Mouse (Mus musculus): ENCODE data around the gene Hip1r. TPM values are rescaled to one million over a fixed set of nuclear protein-coding genes. Genes with fewer than 3 reads are reported as not detected.

Hip1r gene
- polyA plus RNA-seq, 1 experiment from 2014 or later: 62.0 TPM

GRCm38 (mm10) chr5:124010910-124011655 is 37.7 kb downstream of the Hip1r start:
- DNase-seq (ENCODE audit: low read depth, low spot score): no peak
- no peaks in the 10 kb centered on the region for H3K27me3 ChIP-seq
- POLR2A ChIA-PET: interaction anchor here (0.6 to 0.7 kb wide), 2 partner anchors 14 to 60 kb away, joined by 3 read pairs; no protein-coding TSS in a partner anchor
- CTCF ChIA-PET: interaction anchor here (1.2 kb wide), 1 partner anchor 74 kb away, joined by 3 read pairs; no protein-coding TSS in a partner anchor
- TF ChIP-seq CTCF (IDR thresholded peaks at IDR 0.05): no peak
- in situ Hi-C loops (cut with MboI; ENCODE audit: low pct_unique_long_range_greater_than_20kb): no loop called here
- ATAC-seq: no peak

DNA sequence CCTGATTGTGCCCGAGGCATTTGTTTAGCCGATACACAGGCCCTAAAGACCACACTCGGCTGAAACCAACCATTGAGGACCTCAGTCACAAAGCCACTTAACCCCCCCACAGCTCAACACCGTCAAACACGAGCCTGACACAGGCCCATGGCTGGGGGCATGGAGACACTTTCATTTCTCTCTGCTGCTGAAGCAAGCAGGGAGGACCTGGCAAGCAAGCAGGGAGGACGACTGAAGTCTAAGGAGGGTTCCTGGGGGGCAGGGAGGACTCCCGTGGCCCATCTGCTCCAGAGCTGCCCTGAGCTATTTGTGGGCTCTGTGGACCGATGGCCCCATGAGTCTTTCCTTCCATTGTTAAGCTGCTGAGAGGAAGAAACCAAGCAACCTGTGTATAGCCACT is 38.5 kb downstream of the Hip1r start:
- ChIA-PET POLR2A (interaction anchor here (2.0 kb wide), 1 partner anchor 13 kb away, joined by 7 read pairs; no protein-coding TSS in a partner anchor), CTCF (interaction anchor here (1.2 kb wide), 1 partner anchor 73 kb away, joined by 3 read pairs; no protein-coding TSS in a partner anchor)
- no peaks in the 10 kb centered on the region for H3K27me3 ChIP-seq
- in situ Hi-C loops (cut with MboI; ENCODE audit: low pct_unique_long_range_greater_than_20kb): no loop called here
- TF ChIP-seq CTCF (IDR thresholded peaks at IDR 0.05): no peak
- ATAC-seq (no peak), DNase-seq (ENCODE audit: low read depth, low spot score) (no peak)

DNA sequence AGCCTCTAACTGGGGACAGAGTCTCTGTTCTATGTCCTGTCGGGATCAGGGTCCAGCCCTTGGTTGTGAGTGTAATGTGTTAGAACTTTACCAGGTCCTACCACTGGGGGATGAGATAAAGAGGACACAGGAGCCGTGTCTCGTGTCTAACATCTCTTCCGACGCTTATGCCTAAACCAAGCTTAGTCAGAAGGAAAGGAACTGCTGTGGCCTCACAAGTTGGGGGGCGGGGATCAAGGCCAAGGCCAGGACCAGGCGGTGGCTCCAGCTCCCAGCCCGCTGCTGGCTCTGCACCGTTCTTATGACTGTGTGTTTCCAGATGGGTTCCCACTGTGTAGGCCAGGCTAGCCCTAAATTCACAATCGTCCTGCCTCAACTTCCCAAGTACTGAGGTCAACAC is 39.5 kb downstream of the Hip1r start:
- ChIA-PET CTCF (interaction anchor here (1.6 kb wide), 1 partner anchor 61 kb away, joined by 3 read pairs; no protein-coding TSS in a partner anchor), POLR2A (interaction anchor here (0.5 to 2.0 kb wide), 3 partner anchors 9 to 58 kb away, joined by 3 to 7 read pairs (median 4); no protein-coding TSS in a partner anchor)
- TF ChIP-seq CTCF (IDR thresholded peaks at IDR 0.05): no peak
- DNase-seq (ENCODE audit: low read depth, low spot score) (no peak), ATAC-seq (no peak)
- in situ Hi-C loops (cut with MboI; ENCODE audit: low pct_unique_long_range_greater_than_20kb): no loop called here
- no peaks in the 10 kb centered on the region for H3K27me3 ChIP-seq

DNA sequence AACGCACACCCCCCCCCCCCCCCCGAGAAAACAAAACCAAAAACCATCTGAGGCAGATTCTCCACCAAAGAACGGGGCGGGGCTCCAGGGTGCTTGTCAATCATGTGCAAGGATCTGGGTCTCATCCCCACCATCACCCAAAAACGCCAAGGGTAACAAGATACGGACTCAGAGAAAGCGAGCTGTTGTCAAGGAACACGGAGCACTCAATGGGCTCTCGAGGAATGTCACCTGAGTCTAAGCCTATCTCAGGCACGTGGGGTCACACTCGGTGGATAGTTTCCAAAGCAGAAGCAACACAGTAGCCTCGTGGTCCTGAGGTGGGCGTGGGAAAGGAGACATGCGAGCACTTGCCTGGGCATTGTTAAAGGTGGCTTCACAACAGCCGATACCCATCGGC is 40.3 kb downstream of the Hip1r start:
- CTCF ChIA-PET: interaction anchor here (1.6 kb wide), 1 partner anchor 60 kb away, joined by 3 read pairs; no protein-coding TSS in a partner anchor
- no peak for DNase-seq (ENCODE audit: low read depth, low spot score)
- POLR2A ChIA-PET: interaction anchor here (0.5 to 2.0 kb wide), 3 partner anchors 11 to 57 kb away, joined by 4 to 7 read pairs (median 6); no protein-coding TSS in a partner anchor
- in situ Hi-C loops (cut with MboI; ENCODE audit: low pct_unique_long_range_greater_than_20kb): no loop called here
- TF ChIP-seq CTCF (IDR thresholded peaks at IDR 0.05): no peak
- no peaks in the 10 kb centered on the region for H3K27me3 ChIP-seq
- no peak for ATAC-seq

- no peak for DNase-seq (ENCODE audit: low read depth, low spot score)
- no peak for ATAC-seq
- in situ Hi-C loops (cut with MboI; ENCODE audit: low pct_unique_long_range_greater_than_20kb): no loop called here
- POLR2A ChIA-PET: interaction anchor here (0.9 kb wide), 1 partner anchor 17 kb away, joined by 3 read pairs; no protein-coding TSS in a partner anchor
- H3K27me3 ChIP-seq: no peaks in the 10 kb centered on the region
- CTCF ChIA-PET: interaction anchor here (1.6 to 2.3 kb wide), 2 partner anchors 12 to 60 kb away, joined by 3 to 9 read pairs; no protein-coding TSS in a partner anchor
- no peak for TF ChIP-seq CTCF (IDR thresholded peaks at IDR 0.05)
These were observed 40.8 kb downstream of the Hip1r start for GRCm38 (mm10) chr5:124014180-124014579.

- in situ Hi-C loops (cut with MboI; ENCODE audit: low pct_unique_long_range_greater_than_20kb): no loop called here
- ChIA-PET POLR2A (interaction anchor here (0.9 kb wide), 1 partner anchor 17 kb away, joined by 3 read pairs; no protein-coding TSS in a partner anchor), CTCF (interaction anchor here (1.7 to 2.3 kb wide), 2 partner anchors 8 to 11 kb away, joined by 7 to 9 read pairs; no protein-coding TSS in a partner anchor)
- no peaks in the 10 kb centered on the region for H3K27me3 ChIP-seq
- DNase-seq (ENCODE audit: low read depth, low spot score): no peak
- no peak for TF ChIP-seq CTCF (IDR thresholded peaks at IDR 0.05)
- ATAC-seq: no peak
These were observed 41.4 kb downstream of the Hip1r start for GRCm38 (mm10) chr5:124014791-124015251.

DNA sequence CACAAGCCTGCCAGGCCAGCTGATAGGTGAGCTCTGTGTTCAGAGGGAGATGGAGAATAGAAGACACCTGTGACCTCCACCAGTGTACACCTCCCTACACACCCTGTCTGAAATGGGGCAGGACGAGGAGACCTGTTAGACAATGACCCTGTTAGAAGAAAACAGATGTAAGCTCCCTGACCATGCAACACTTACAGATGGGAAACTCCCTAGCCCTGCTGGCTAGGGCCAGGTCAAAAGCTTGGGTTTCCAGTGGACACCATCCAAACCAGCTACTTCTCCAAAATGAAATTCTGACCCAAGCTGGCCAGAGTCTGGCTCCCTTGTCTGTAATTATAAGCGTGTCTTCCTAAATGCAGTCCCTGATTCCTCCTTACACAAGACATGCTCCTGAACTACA is 42.3 kb downstream of the Hip1r start:
- in situ Hi-C loops (cut with MboI; ENCODE audit: low pct_unique_long_range_greater_than_20kb): no loop called here
- ATAC-seq (no peak), DNase-seq (ENCODE audit: low read depth, low spot score) (no peak)
- H3K27me3 ChIP-seq: no peaks in the 10 kb centered on the region
- no peak for TF ChIP-seq CTCF (IDR thresholded peaks at IDR 0.05)
- ChIA-PET POLR2A (interaction anchor here (2.2 kb wide), 1 partner anchor 12 kb away, joined by 10 read pairs; no protein-coding TSS in a partner anchor), CTCF (interaction anchor here (1.7 to 2.3 kb wide), 2 partner anchors 9 to 10 kb away, joined by 7 to 9 read pairs; no protein-coding TSS in a partner anchor)

- ChIA-PET POLR2A (interaction anchor here (0.5 to 2.2 kb wide), 4 partner anchors 9 to 431 kb away, joined by 3 to 10 read pairs (median 4); partner anchors contain the start of gene Vps37b), CTCF (interaction anchor here (0.8 to 2.3 kb wide), 4 partner anchors 9 to 16 kb away, joined by 5 to 9 read pairs (median 6); no protein-coding TSS in a partner anchor)
- no peak for ATAC-seq
- no peak for TF ChIP-seq CTCF (IDR thresholded peaks at IDR 0.05)
- no peaks in the 10 kb centered on the region for H3K27me3 ChIP-seq
- in situ Hi-C loops (cut with MboI; ENCODE audit: low pct_unique_long_range_greater_than_20kb): no loop called here
- no peak for DNase-seq (ENCODE audit: low read depth, low spot score)
These were observed 42.9 kb downstream of the Hip1r start for GRCm38 (mm10) chr5:124016291-124016821.

- POLR2A ChIA-PET: interaction anchor here (1.0 kb wide), 1 partner anchor 11 kb away, joined by 3 read pairs; no protein-coding TSS in a partner anchor
- CTCF ChIA-PET: interaction anchor here (1.0 to 2.2 kb wide), 3 partner anchors 11 to 55 kb away, joined by 3 to 5 read pairs (median 3); no protein-coding TSS in a partner anchor
- in situ Hi-C loops (cut with MboI; ENCODE audit: low pct_unique_long_range_greater_than_20kb): no loop called here
- ATAC-seq (no peak), DNase-seq (ENCODE audit: low read depth, low spot score) (no peak)
- TF ChIP-seq CTCF (IDR thresholded peaks at IDR 0.05): no peak
- no peaks in the 10 kb centered on the region for H3K27me3 ChIP-seq
These were observed 44.5 kb downstream of the Hip1r start for GRCm38 (mm10) chr5:124017941-124018340.

DNA sequence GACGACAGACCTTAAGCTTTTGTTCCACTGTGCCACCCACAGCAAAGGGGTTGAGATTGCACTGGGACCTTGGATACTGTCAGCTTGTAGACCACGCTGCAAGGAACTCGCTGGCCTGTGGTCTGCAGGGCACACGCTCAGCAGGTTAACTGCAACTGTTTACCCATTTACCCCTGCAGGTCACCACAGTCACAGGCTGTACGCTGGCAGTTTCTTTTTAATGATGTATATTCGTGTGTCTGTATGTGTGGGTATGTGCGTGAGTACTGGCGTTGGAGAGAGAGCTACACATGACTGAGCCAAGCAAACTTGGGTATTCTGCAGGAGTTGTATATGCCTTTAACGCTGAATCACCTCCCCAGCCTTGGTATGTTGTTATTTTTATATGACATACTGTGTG is 45.2 kb downstream of the Hip1r start:
- ChIA-PET CTCF (interaction anchor here (0.8 to 2.2 kb wide), 4 partner anchors 11 to 66 kb away, joined by 3 to 5 read pairs (median 3); no protein-coding TSS in a partner anchor), POLR2A (interaction anchor here (1.0 kb wide), 1 partner anchor 11 kb away, joined by 3 read pairs; no protein-coding TSS in a partner anchor)
- no peak for ATAC-seq
- TF ChIP-seq CTCF (IDR thresholded peaks at IDR 0.05): no peak
- DNase-seq (ENCODE audit: low read depth, low spot score): no peak
- in situ Hi-C loops (cut with MboI; ENCODE audit: low pct_unique_long_range_greater_than_20kb): no loop called here
- H3K27me3 ChIP-seq: no peaks in the 10 kb centered on the region
